Mouse (Mus musculus): Measurements from ENCODE around the gene Pik3ap1.

- TF ChIP-seq MYOG (IDR thresholded peaks at IDR 0.05; ENCODE audit: control insufficient read depth in 1 of 3, insufficient read depth in 1 of 3, insufficient read length in 2 of 3, low read depth in 2 of 3) (no peak), MAX (IDR thresholded peaks at IDR 0.05; ENCODE audit: low read depth) (no peak), REST (IDR thresholded peaks at IDR 0.05; ENCODE audit: insufficient read depth, insufficient read length) (no peak), CEBPB (IDR thresholded peaks at IDR 0.05; ENCODE audit: insufficient read depth, poor library complexity, severe bottlenecking) (no peak), E2F4 (IDR thresholded peaks at IDR 0.05; ENCODE audit: insufficient read depth) (no peak)
Measured at GRCm38 (mm10) chr19:41346099-41346850, 38.6 kb downstream of the Pik3ap1 start.
